Mouse (Mus musculus) CH12.LX (cell line): ENCODE data around the gene Tbx3.

Experiments
- CTCF ChIP-seq, 2 experiments: IDR thresholded peaks in 1 of 2; conservative IDR thresholded peaks in 1 of 2; 2 replicates each; pipeline ENCODE4 v1.5.1; 2011 to 2012; ENCODE audit warnings: low read depth in 2 of 2, low read length in 2 of 2, improper control_type of control experiment in 1 of 2, inconsistent platforms in 1 of 2, mild to moderate bottlenecking in 1 of 2, moderate library complexity in 1 of 2
- USF2 ChIP-seq: conservative IDR thresholded peaks from 2 replicates; pipeline ENCODE4 v1.6.1; 2011; ENCODE audit warnings: low read depth, low read length, improper control_type of control experiment

GRCm38 (mm10) chr5:119663241-119663640 is 7.2 kb upstream of the Tbx3 start:
- TF ChIP-seq CTCF (conservative IDR thresholded peaks at IDR 0.05 in 1 of 2, IDR thresholded peaks at IDR 0.05 in 1 of 2; ENCODE audit: low read depth in 2 of 2, low read length in 2 of 2) = no peak
- no peak for TF ChIP-seq USF2
